8 mouse cellular contexts compared by ENCODE assay signal in the genomic region with DNA sequence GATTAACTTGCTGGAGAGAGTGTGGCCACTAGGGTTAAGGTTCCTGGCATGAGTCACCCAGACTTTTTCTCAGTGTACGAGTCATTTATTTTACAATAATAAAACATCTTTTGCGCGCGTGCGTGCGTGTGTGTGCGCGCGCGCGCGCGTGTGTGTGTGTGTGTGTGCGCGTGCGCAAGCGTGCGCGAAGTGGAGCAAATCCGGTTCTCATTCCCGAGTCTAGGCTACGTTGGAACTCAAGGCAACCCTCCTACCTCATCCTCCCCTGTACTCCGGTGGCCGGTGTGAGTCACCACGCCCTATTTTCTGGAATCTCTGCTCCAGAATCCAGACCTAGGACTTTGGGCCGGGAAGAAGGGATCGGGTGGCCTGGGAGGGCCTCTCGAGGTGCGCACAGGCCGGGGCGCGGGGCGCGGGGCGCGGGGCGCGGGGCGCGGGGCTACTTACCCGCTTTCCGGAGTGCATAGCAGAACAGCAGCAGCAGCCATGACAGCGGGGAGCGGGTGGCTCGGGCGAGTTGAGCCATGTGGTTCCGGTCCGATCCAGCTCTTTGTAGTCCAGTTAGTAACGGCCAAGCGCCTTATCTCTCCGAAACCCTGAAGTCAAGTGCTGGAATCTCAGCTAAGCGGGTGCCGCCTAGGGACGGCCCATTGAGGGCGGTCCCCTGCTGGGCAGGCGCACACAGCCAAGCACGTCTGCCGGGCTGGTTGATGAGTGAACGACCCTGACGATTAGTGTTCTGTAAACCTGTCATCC. TPM values are rescaled to one million over a fixed set of nuclear protein-coding genes. Genes with fewer than 3 reads are reported as not detected.
DNase-seq lines count a peak whose midpoint lies in the region; ATAC-seq and TF ChIP-seq lines count a peak whose summit lies in the region.

Pvr (minus strand) TSS at position 655 of the 756 bp plus-strand sequence.

- peaks cover 4% of the 10 kb centered on the region; the same call in 1 of the 2 replicates for H3K36me3 ChIP-seq in hindbrain, embryonic 12.5 days

- peak within 1 kb of the TSS; percentile 81 for H3K4me2 ChIP-seq in hindbrain, embryonic 12.5 days (replicated peaks)

- DNase-seq in Patski (ENCODE audit: low read depth, low spot score) = peak; percentile 85
- peak; percentile 65 for DNase-seq in cerebellum, adult 9-11 months
- peak; percentile 50 to 69 for DNase-seq in frontal cortex, postnatal 25 days (ENCODE audit: low spot score in 2 of 2)
- peak; percentile 73 to 78 for DNase-seq in layer of hippocampus, postnatal 14 days (ENCODE audit: low spot score in 2 of 2)
- peak; percentile 87 for DNase-seq in lung, postnatal 10 days
- DNase-seq in ovary, postnatal 14 days (ENCODE audit: low spot score) = peak; percentile 59
- DNase-seq in thymus, postnatal 25 days = peak; percentile 76

- H3K4me3 ChIP-seq in hindbrain, embryonic 12.5 days = peak within 1 kb of the TSS; percentile 67

- no peak for TF ChIP-seq CTCF in Patski (IDR thresholded peaks at IDR 0.05)

- in situ Hi-C loops in Patski (cut with MboI; ENCODE audit: low pct_unique_long_range_greater_than_20kb) = no loop called here

- CTCF ChIA-PET in Patski (lab: Charles Lee) = interaction anchor here (1.4 kb wide), 1 partner anchor 9 kb away, joined by 5 read pairs; no protein-coding TSS in a partner anchor

- POLR2A ChIA-PET in Patski (lab: Charles Lee) = interaction anchor here (0.8 kb wide), 1 partner anchor 9 kb away, joined by 3 read pairs; no protein-coding TSS in a partner anchor

- H3K4me1 ChIP-seq in hindbrain, embryonic 12.5 days = peaks cover 8% of the 10 kb centered on the region; the same call in 1 of the 2 replicates

- peak; percentile 92 for ATAC-seq in Patski
- ATAC-seq in hindbrain, embryonic 12.5 days (ENCODE audit: low FRiP score) = peak; percentile 85

- peak within 1 kb of the TSS; percentile 40; the same call in 1 of the 2 replicates for H3K27ac ChIP-seq in hindbrain, embryonic 12.5 days

- under 1% methylated on average over 60 of the region's 60 CpGs for WGBS in hindbrain, embryonic 12.5 days

- peak within 1 kb of the TSS; percentile 83 for H3K9ac ChIP-seq in hindbrain, embryonic 12.5 days

- H3K27me3 ChIP-seq in Patski = no peaks in the 10 kb centered on the region
- no peaks in the 10 kb centered on the region for H3K27me3 ChIP-seq in hindbrain, embryonic 12.5 days

- H3K9me3 ChIP-seq in hindbrain, embryonic 12.5 days (replicated peaks) = no peaks in the 10 kb centered on the region

RNA-seq across cellular contexts. Expression of gene Pvr, which starts in this region (rescaled TPM):
- polyA plus RNA-seq in Patski (2021) = 38.0 TPM
- polyA plus RNA-seq in hindbrain, embryonic 12.5 days (2016; fragmentation: Nextera tagmentation; extraction: Ambion mirVana) = 4.6 and 6.1 TPM in 2 replicates
- 10 to 100 TPM; 10.4 to 11.3 TPM for total RNA-seq in layer of hippocampus, postnatal 14 days (2021)

Comparison
In these comparisons a context has a peak if more than half of its experiments do, and no peak if none do; other contexts are left out.
1. Peak in every context shown above with its lines: DNase-seq, ATAC-seq, H3K4me3 ChIP-seq and H3K27ac ChIP-seq.